Mouse (Mus musculus): ENCODE data around the gene Zfp768. TPM values are rescaled to one million over a fixed set of nuclear protein-coding genes. Genes with fewer than 3 reads are reported as not detected.

Zfp768 gene
- total RNA-seq, 4 experiments from 2014 or later: 25.9 to 29.4 (median 28.0) TPM

DNA sequence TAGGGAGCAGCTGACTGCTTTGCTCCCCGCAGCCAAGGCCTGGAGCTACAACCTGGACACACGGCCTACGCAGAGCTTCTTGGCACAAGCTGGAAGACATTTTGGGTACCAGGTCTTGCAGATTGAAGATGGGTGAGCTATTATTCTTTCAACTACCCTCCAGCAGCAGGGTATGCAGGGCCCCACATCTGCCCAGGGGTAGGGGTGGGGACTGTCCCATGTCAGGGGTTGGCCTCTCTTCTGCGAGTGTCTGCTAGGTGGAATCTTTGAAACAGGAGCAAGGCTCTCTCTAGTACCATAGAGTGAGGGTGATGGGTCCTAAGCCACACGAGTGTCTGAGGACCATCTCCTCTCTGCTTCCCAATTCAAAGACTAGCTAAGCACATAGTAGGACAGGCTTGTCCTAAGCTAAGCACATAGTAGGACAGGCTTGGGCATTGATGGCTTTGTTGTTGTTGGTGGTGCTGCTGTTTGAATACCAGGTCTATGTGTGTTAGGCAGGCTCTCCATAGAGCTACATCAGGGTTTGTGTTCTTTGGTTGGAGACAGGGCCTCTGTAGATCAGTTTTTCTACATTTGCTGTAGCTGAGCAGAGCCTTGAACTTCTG lies 47.7 kb downstream of the Zfp768 start:
- DNase-seq: no peak

GRCm38 (mm10) chr7:127296786-127297555 lies 48.4 kb downstream of the Zfp768 start:
- no peak for DNase-seq

GRCm38 (mm10) chr7:127296098-127296497 lies 49.3 kb downstream of the Zfp768 start, which contains the start of gene Itgal:
Gene Itgal (plus strand): TSS chr7:127296260.
- no peak for DNase-seq

Other genes starting within 250 kb of the Zfp768 start
- gene Qprt, start 223.4 kb downstream of the Zfp768 start, total RNA-seq (2022): under 1 TPM; 0.12 to 0.83 (median 0.31) TPM
- 1 to 10 TPM; 1.2 to 2.0 (median 1.7) TPM for gene Spn, start 207.8 kb downstream of the Zfp768 start, total RNA-seq (2022)
- gene Cd2bp2, start 149.5 kb downstream of the Zfp768 start, total RNA-seq (2022): 10 to 100 TPM; 61.9 to 89.2 (median 70.0) TPM
- gene Tbc1d10b, start 137.1 kb downstream of the Zfp768 start, total RNA-seq (2022): 10 to 100 TPM; 47.9 to 63.7 (median 57.0) TPM
- gene Mylpf, start 136.7 kb downstream of the Zfp768 start, total RNA-seq (2022): 1 to 10 TPM; 2.8 to 6.2 (median 3.7) TPM
- 10 to 100 TPM; 11.6 to 19.5 (median 15.0) TPM for gene Zfp553, start 112.5 kb downstream of the Zfp768 start, total RNA-seq (2022)
- gene Sept1, start 112.5 kb downstream of the Zfp768 start, total RNA-seq (2022): 10 to 100 TPM in 2 of 4 experiments, 1 to 10 TPM in 2; 9.1 to 11.2 (median 10.3) TPM
- gene Zfp771, start 101.3 kb downstream of the Zfp768 start, total RNA-seq (2022): 10 to 100 TPM; 32.9 to 46.1 (median 39.7) TPM
- gene Dctpp1, start 84.9 kb downstream of the Zfp768 start, total RNA-seq (2022): 10 to 100 TPM; 28.2 to 36.5 (median 31.6) TPM
- 100 to 1,000 TPM in 1 of 4 experiments, 10 to 100 TPM in 3; 44.5 to 105 (median 76.5) TPM for gene Sephs2, start 71.5 kb downstream of the Zfp768 start, total RNA-seq (2022)
- 1 to 10 TPM; 1.9 to 3.1 (median 2.7) TPM for gene Itgal, start 49.3 kb downstream of the Zfp768 start, total RNA-seq (2022)
- 10 to 100 TPM; 11.1 to 14.4 (median 12.5) TPM for gene Zfp747, start 30.5 kb upstream of the Zfp768 start, total RNA-seq (2022)
- 1 to 10 TPM; 4.5 to 6.6 (median 5.9) TPM for gene 9130019O22Rik, start 41.6 kb upstream of the Zfp768 start, total RNA-seq (2022)
- gene E430018J23Rik, start 48.0 kb upstream of the Zfp768 start, total RNA-seq (2022): 10 to 100 TPM; 10.3 to 12.7 (median 11.4) TPM
- 10 to 100 TPM in 1 of 4 experiments, 1 to 10 TPM in 3; 6.8 to 10.0 (median 8.3) TPM for gene Zfp764, start 61.2 kb upstream of the Zfp768 start, total RNA-seq (2022)
- 10 to 100 TPM; 15.5 to 22.0 (median 19.5) TPM for gene Zfp688, start 76.5 kb upstream of the Zfp768 start, total RNA-seq (2022)
- gene Zfp689, start 103.6 kb upstream of the Zfp768 start, total RNA-seq (2022): 1 to 10 TPM; 3.8 to 6.7 (median 4.5) TPM
- 10 to 100 TPM; 49.1 to 65.5 (median 58.2) TPM for gene Prr14, start 114.0 kb upstream of the Zfp768 start, total RNA-seq (2022)
- gene Fbrs, start 133.6 kb upstream of the Zfp768 start, total RNA-seq (2022): 10 to 100 TPM; 64.6 to 98.2 (median 75.6) TPM
- gene Srcap, start 166.4 kb upstream of the Zfp768 start, total RNA-seq (2022): 100 to 1,000 TPM; 103 to 156 (median 120) TPM
- gene Gm42715, start 174.0 kb upstream of the Zfp768 start, total RNA-seq (2022): 10 to 100 TPM; 21.9 to 28.0 (median 26.2) TPM
- not detected for gene Tmem265, start 215.8 kb upstream of the Zfp768 start, total RNA-seq (2022)
- gene Phkg2, start 227.8 kb upstream of the Zfp768 start, total RNA-seq (2022): 10 to 100 TPM; 50.0 to 65.5 (median 55.9) TPM
- gene Ccdc189, start 243.0 kb upstream of the Zfp768 start, total RNA-seq (2022): 10 to 100 TPM in 2 of 4 experiments, 1 to 10 TPM in 2; 8.8 to 13.0 (median 10.5) TPM
- 10 to 100 TPM; 50.1 to 81.9 (median 70.9) TPM for gene Rnf40, start 243.2 kb upstream of the Zfp768 start, total RNA-seq (2022)